Mouse (Mus musculus) neural tube, embryonic 12.5 days (tissue): Measurements from ENCODE around the gene Tmod1. TPM values are rescaled to one million over a fixed set of nuclear protein-coding genes. Genes with fewer than 3 reads are reported as not detected.

Experiments used
- ATAC-seq: fragments of 200-750 bp; cut with Nextera tagmentation; 2 replicates; pipeline ENCODE4 v1.8.0; 2017; ENCODE audit warnings: low read depth, mild to moderate bottlenecking, moderate TSS enrichment, moderate library complexity; ENCODE audit not compliant: low FRiP score
- H3K27ac ChIP-seq: fragments of 300-500 bp; sonication (generic); 2 replicates; pipeline ENCODE4 v1.5.1; 2016
- H3K27me3 ChIP-seq: fragments of 300-500 bp; sonication (generic); replicated peaks from 2 replicates; pipeline ENCODE4 v1.6.1; 2016; ENCODE audit warnings: mild to moderate bottlenecking
- H3K36me3 ChIP-seq: fragments of 300-500 bp; sonication (generic); 2 replicates; pipeline ENCODE4 v1.6.1; 2016; ENCODE audit warnings: mild to moderate bottlenecking
- H3K4me1 ChIP-seq: fragments of 300-500 bp; sonication (generic); 2 replicates; pipeline ENCODE4 v1.6.1; 2016
- H3K4me2 ChIP-seq: fragments of 300-500 bp; sonication (generic); replicated peaks from 2 replicates; pipeline ENCODE4 v1.6.1; 2016; ENCODE audit warnings: mild to moderate bottlenecking
- H3K4me3 ChIP-seq: fragments of 300-500 bp; sonication (generic); 2 replicates; pipeline ENCODE4 v1.5.1; 2016
- H3K9ac ChIP-seq: fragments of 300-500 bp; sonication (generic); 2 replicates; pipeline ENCODE4 v1.6.1; 2016; ENCODE audit warnings: mild to moderate bottlenecking
- H3K9me3 ChIP-seq: fragments of 300-500 bp; sonication (generic); 2 replicates; pipeline ENCODE4 v1.6.1; 2016; ENCODE audit warnings: mild to moderate bottlenecking
- WGBS: fragments of 180-500 bp; shearing (Covaris S2); methylation state at CpG from one replicate; pipeline ENCODE4 v1.1.7; 2016; 5-methylcytosine and 5-hydroxymethylcytosine counted together
- polyA plus RNA-seq: library from polyadenylated mRNA; unstranded; fragments of >200 nt; fragmentation: Nextera tagmentation; extraction: Ambion mirVana; gene quantifications from 2 replicates; pipeline ENCODE4 v1.2.1, GENCODE M21; 2016

Tmod1 gene
- polyA plus RNA-seq, 1 experiment from 2014 or later: 4.5 TPM

GRCm38 (mm10) chr4:46126541-46126940 is 87.8 kb downstream of the Tmod1 start:
- Histone ChIP-seq H3K4me2 (no peak overlapping the region), H3K27ac (no peak overlapping the region), H3K4me1 (no peaks in the 10 kb centered on the region), H3K9ac (no peak overlapping the region), H3K36me3 (peaks cover 83% of the 10 kb centered on the region), H3K4me3 (no peak overlapping the region), H3K27me3 (no peaks in the 10 kb centered on the region), H3K9me3 (no peaks in the 10 kb centered on the region)
- ATAC-seq: no peak
- 45% methylated on average over 2 of the region's 2 CpGs for WGBS

- no peak overlapping the region for H3K27ac ChIP-seq
- H3K9ac ChIP-seq: no peak overlapping the region
- H3K27me3 ChIP-seq: no peaks in the 10 kb centered on the region
- no peak overlapping the region for H3K4me3 ChIP-seq
- H3K4me2 ChIP-seq: no peak overlapping the region
- ATAC-seq: no peak
- H3K9me3 ChIP-seq: no peaks in the 10 kb centered on the region
- H3K36me3 ChIP-seq: peaks cover 79% of the 10 kb centered on the region
- no peaks in the 10 kb centered on the region for H3K4me1 ChIP-seq
- WGBS: 88% methylated on average over 8 of the region's 8 CpGs
Observed at GRCm38 (mm10) chr4:46129311-46130004, 90.7 kb downstream of the Tmod1 start.

- peaks cover 75% of the 10 kb centered on the region for H3K36me3 ChIP-seq
- H3K4me2 ChIP-seq: no peak overlapping the region
- no peak overlapping the region for H3K9ac ChIP-seq
- 66% methylated on average over 3 of the region's 3 CpGs for WGBS
- ATAC-seq: no peak
- H3K27me3 ChIP-seq: no peaks in the 10 kb centered on the region
- no peaks in the 10 kb centered on the region for H3K9me3 ChIP-seq
- H3K27ac ChIP-seq: no peak overlapping the region
- H3K4me3 ChIP-seq: no peak overlapping the region
- no peaks in the 10 kb centered on the region for H3K4me1 ChIP-seq
Observed at GRCm38 (mm10) chr4:46130221-46130620, 91.5 kb downstream of the Tmod1 start.

- WGBS: 87% methylated on average over 6 of the region's 6 CpGs
- H3K27ac ChIP-seq: no peak overlapping the region
- no peak overlapping the region for H3K4me3 ChIP-seq
- H3K4me2 ChIP-seq: no peak overlapping the region
- no peak overlapping the region for H3K9ac ChIP-seq
- no peaks in the 10 kb centered on the region for H3K9me3 ChIP-seq
- H3K4me1 ChIP-seq: peaks cover under 1% of the 10 kb centered on the region; the same call in 1 of the 2 replicates
- H3K36me3 ChIP-seq: peaks cover 67% of the 10 kb centered on the region
- no peaks in the 10 kb centered on the region for H3K27me3 ChIP-seq
- ATAC-seq: no peak
Observed at GRCm38 (mm10) chr4:46131791-46132190, 93.1 kb downstream of the Tmod1 start.

GRCm38 (mm10) chr4:46137629-46138286 is 99.0 kb downstream of the Tmod1 start:
- Histone ChIP-seq H3K4me3 (peak overlapping the region; percentile 92), H3K27me3 (no peaks in the 10 kb centered on the region)
- ATAC-seq: peak; percentile 79

GRCm38 (mm10) chr4:46138287-46139222 is 99.8 kb downstream of the Tmod1 start, which contains the start of the genes Ncbp1 and Tstd2:
TSS of gene Ncbp1 (plus strand) at chr4:46138613.
TSS of gene Tstd2 (minus strand) at chr4:46138694.
- Histone ChIP-seq H3K36me3 (peaks cover 13% of the 10 kb centered on the region), H3K27me3 (no peaks in the 10 kb centered on the region), H3K4me3 (peak within 1 kb of the TSS; percentile 92), H3K9me3 (no peaks in the 10 kb centered on the region), H3K9ac (peak within 1 kb of the TSS; percentile 92), H3K4me2 (peak within 1 kb of the TSS; percentile 87), H3K4me1 (peaks cover 17% of the 10 kb centered on the region), H3K27ac (peak within 1 kb of the TSS; percentile 94)
- ATAC-seq: peak; percentile 91
- under 1% methylated on average over 89 of the region's 90 CpGs for WGBS

More at GRCm38 (mm10) chr4:46137629-46138286, 99.0 kb downstream of the Tmod1 start:
- peak overlapping the region; percentile 87 for H3K4me2 ChIP-seq
- 7% methylated on average over 17 of the region's 17 CpGs for WGBS
- peaks cover 17% of the 10 kb centered on the region for H3K4me1 ChIP-seq
- peak overlapping the region; percentile 92 for H3K9ac ChIP-seq
- peaks cover 19% of the 10 kb centered on the region for H3K36me3 ChIP-seq
- H3K9me3 ChIP-seq: no peaks in the 10 kb centered on the region
- H3K27ac ChIP-seq: peak overlapping the region; percentile 94

GRCm38 (mm10) chr4:46144323-46144722 is 105.6 kb downstream of the Tmod1 start:
- Histone ChIP-seq H3K27ac (no peak overlapping the region), H3K4me2 (no peak overlapping the region), H3K27me3 (no peaks in the 10 kb centered on the region), H3K36me3 (peaks cover 27% of the 10 kb centered on the region), H3K9me3 (no peaks in the 10 kb centered on the region), H3K4me1 (peaks cover 10% of the 10 kb centered on the region), H3K4me3 (no peak overlapping the region), H3K9ac (no peak overlapping the region)
- ATAC-seq: no peak
- WGBS: 78% methylated on average over 3 of the region's 3 CpGs

- ATAC-seq: no peak
- Histone ChIP-seq H3K4me2 (no peak overlapping the region), H3K9me3 (no peaks in the 10 kb centered on the region), H3K4me3 (no peak overlapping the region), H3K36me3 (peaks cover 40% of the 10 kb centered on the region), H3K27me3 (no peaks in the 10 kb centered on the region), H3K27ac (no peak overlapping the region), H3K4me1 (no peaks in the 10 kb centered on the region), H3K9ac (no peak overlapping the region)
- WGBS: 93% methylated on average over 1 of the region's 1 CpGs
Observed at GRCm38 (mm10) chr4:46146881-46147280, 108.1 kb downstream of the Tmod1 start.

GRCm38 (mm10) chr4:46151903-46152544 is 113.3 kb downstream of the Tmod1 start:
- H3K27me3 ChIP-seq: no peaks in the 10 kb centered on the region
- WGBS: 94% methylated on average over 12 of the region's 12 CpGs
- H3K9me3 ChIP-seq: no peaks in the 10 kb centered on the region
- no peak overlapping the region for H3K4me3 ChIP-seq
- no peak overlapping the region for H3K27ac ChIP-seq
- ATAC-seq: no peak
- H3K4me2 ChIP-seq: no peak overlapping the region
- H3K36me3 ChIP-seq: peaks cover 73% of the 10 kb centered on the region
- H3K4me1 ChIP-seq: no peaks in the 10 kb centered on the region
- H3K9ac ChIP-seq: no peak overlapping the region

- Histone ChIP-seq H3K36me3 (peaks cover 81% of the 10 kb centered on the region), H3K27ac (no peak overlapping the region), H3K4me3 (no peak overlapping the region), H3K4me2 (no peak overlapping the region), H3K27me3 (no peaks in the 10 kb centered on the region), H3K9me3 (no peaks in the 10 kb centered on the region), H3K9ac (no peak overlapping the region), H3K4me1 (no peaks in the 10 kb centered on the region)
- 84% methylated on average over 2 of the region's 2 CpGs for WGBS
- ATAC-seq: no peak
Observed at GRCm38 (mm10) chr4:46164027-46164426, 125.3 kb downstream of the Tmod1 start.
